Mouse (Mus musculus) urinary bladder, postnatal 0 days (tissue): ENCODE results near the gene Rrp1. TPM values are rescaled to one million over a fixed set of nuclear protein-coding genes. Genes with fewer than 3 reads are reported as not detected.

ENCODE experiments used
- microRNA-seq: library from miRNA; unstranded; fragments of <30 nt; microRNA quantifications from one replicate; pipeline ENCODE4, GENCODE M21; 2016
- polyA plus RNA-seq: library from polyadenylated mRNA; unstranded; fragments of >200 nt; fragmentation: Nextera tagmentation; extraction: Ambion mirVana; gene quantifications from 2 replicates; pipeline ENCODE4 v1.2.1, GENCODE M21; 2015

The Rrp1 gene
- polyA plus RNA-seq = 155 and 163 TPM in 2 replicates

DNA sequence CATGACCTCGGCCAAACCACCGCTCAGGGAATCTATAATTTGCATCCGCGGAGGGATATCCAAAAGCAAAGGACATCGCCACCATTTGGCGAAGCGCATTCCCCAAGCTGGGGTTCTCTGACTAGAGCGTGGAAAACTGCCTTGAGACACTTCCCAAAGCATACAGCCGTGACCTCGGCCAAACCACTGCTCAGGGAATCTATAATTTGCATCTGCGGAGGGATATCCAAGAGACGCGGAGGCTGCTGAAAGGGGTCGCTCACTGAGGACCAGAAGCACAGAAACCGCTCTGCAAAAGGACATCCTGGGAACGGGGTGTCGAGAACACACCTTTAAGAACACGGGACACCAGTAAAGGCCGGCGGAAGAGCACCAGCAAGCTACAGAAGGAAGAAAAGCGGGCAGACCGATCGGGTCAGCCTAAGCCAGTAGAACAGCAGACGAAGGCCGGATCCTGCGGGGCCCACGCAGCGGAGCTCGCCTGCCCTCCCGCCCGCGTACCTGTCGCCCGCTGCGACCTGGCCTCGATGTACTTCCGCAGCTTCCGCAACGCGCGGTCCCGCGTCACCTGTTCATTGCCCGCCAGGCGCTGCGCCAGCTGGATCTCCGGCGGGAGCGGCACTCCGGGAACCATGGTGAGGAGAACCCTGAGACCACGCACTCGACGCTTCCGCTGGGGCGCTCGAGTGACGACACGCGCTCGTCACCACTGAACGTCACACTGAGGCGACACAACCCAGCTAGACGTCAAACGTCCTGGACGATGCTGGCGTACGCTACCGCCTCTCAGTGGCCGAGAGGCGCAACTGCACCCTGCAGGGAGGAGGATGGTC, at the start of gene Rrp1:
Gene Rrp1 (minus strand): TSS at position 725 of the 833 bp plus-strand sequence.

DNA sequence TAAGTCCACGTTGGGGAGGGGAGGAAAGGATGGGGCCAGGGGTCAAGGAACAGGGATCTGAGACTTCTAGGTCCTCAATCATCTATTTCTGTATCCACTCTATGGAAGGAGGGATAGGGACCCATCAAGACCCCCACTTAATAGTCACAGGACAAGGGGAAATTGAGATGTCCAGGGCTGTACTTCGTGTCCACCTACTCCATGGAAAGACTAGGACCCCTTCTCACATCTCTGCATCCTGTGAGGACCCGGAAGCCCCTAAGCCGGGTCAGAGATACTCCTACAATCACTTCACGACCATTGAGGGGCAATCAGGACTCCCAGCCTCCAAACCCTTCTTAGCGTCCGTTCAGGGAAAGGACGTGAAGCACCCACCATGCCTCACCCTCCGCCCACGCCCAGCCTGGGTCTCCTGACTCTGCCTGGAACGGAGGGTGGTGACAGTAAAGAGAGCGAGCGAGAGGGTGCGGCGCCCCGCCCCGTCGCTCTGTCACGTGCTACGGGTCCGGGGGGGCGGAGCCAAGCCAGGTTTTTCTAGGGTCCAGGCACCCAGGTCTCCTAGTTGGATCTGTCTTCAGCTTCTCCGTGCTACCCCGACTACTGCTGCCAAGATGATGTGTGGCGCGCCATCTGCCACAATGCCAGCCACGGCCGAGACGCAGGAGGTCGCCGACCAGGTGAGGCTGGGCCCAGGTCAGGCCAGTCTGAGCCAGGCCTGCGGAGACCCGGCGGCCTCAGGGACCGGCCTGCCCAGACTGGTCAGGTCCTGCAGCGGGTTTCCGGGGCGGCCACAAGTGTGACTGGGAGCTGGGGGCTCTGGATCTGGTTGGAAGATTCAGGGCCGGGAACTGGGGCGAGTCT, 12.6 kb upstream of the Rrp1 start, which contains the start of gene Cstb:
Gene Cstb (plus strand): TSS at position 489 of the 861 bp plus-strand sequence.

DNA sequence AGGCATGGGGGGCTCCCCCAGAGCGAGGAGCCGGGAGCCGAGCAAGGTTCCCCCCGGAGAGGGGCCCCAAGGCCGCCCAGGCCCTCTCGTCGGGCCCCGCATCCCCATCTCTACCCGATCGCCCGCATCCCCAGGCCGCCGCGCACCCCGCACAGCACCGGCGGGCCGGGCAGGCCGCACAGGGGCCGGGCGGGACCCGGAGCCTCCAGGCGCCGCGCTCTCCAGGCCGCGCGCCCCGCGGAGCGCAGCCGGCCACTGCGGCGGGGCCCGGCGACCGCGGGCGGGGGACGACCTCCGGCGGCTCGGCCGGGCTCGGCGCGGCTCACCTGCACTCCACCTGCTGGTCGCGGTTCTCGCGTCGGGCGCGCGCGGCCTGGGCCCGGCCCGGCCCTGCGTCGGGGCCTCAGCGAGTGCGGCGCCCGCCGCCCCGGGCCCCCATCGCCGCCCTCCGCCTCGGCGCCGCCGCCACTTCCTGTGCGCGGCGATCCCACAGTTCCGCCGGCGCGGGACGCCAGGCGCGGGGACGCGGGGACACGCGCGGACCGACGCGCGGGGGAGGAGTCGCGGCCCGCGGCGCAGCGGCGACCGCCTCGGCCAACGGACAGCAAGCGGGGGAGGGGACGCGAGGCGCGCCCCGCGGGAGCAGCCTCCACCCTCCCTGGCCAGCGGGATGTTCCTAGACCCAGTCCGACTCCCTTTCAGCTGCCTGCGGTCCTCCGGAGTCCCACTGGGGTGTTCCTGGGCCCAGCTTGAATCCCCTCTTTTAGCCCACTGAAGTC, 60.8 kb downstream of the Rrp1 start, which contains the start of gene Agpat3:
Gene Agpat3 (minus strand): TSS at position 603 of the 779 bp plus-strand sequence.

Small RNA genes within 50 kb of the gene (microRNA-seq; reads per million reads assigned to microRNA genes)
- gene Mir6410 (not detected), gene Mir6907 (not detected), gene Mir6908 (not detected)

Other genes with a start within 250 kb of the Rrp1 start
- gene D10Jhu81e, start 243.3 kb downstream of the Rrp1 start, polyA plus RNA-seq = 25.5 and 26.9 TPM in 2 replicates
- 7.1 and 7.9 TPM in 2 replicates for gene Pwp2, start 227.9 kb downstream of the Rrp1 start, polyA plus RNA-seq
- gene Trappc10, start 168.4 kb downstream of the Rrp1 start, polyA plus RNA-seq = 13.5 and 14.6 TPM in 2 replicates
- 76.8 and 82.1 TPM in 2 replicates for gene Agpat3, start 60.6 kb downstream of the Rrp1 start, polyA plus RNA-seq
- 414 and 489 TPM in 2 replicates for gene Cstb, start 12.6 kb upstream of the Rrp1 start, polyA plus RNA-seq
- 13.0 and 13.5 TPM in 2 replicates for gene Pdxk, start 51.9 kb upstream of the Rrp1 start, polyA plus RNA-seq
- not detected in 2 replicates for gene Olfr1358, start 104.4 kb upstream of the Rrp1 start, polyA plus RNA-seq
- 35.8 and 38.8 TPM in 2 replicates for gene Ilvbl, start 161.3 kb upstream of the Rrp1 start, polyA plus RNA-seq
- 14.8 and 17.1 TPM in 2 replicates for gene Syde1, start 178.9 kb upstream of the Rrp1 start, polyA plus RNA-seq
- gene Olfr1357, start 205.0 kb upstream of the Rrp1 start, polyA plus RNA-seq = not detected in 2 replicates